Mouse (Mus musculus): ENCODE measurements around the gene Map2k6. TPM values are rescaled to one million over a fixed set of nuclear protein-coding genes. Genes with fewer than 3 reads are reported as not detected.

Gene Map2k6
- polyA plus RNA-seq, 1 experiment, result not detected

- no peak for TF ChIP-seq GATA1 (IDR thresholded peaks at IDR 0.05; ENCODE audit: low read length)
Measured at GRCm38 (mm10) chr11:110537602-110538001, 138.7 kb downstream of the Map2k6 start.

GRCm38 (mm10) chr11:110538206-110538605 is 139.3 kb downstream of the Map2k6 start:
- no peak for TF ChIP-seq GATA1 (IDR thresholded peaks at IDR 0.05; ENCODE audit: low read length)

- no peak for TF ChIP-seq GATA1 (IDR thresholded peaks at IDR 0.05; ENCODE audit: low read length)
Measured at GRCm38 (mm10) chr11:110541933-110542332, 143.0 kb downstream of the Map2k6 start.

- TF ChIP-seq GATA1 (IDR thresholded peaks at IDR 0.05; ENCODE audit: low read length), result no peak
Measured at GRCm38 (mm10) chr11:110544419-110545210, 145.7 kb downstream of the Map2k6 start.

- no peak for TF ChIP-seq GATA1 (IDR thresholded peaks at IDR 0.05; ENCODE audit: low read length)
Measured at GRCm38 (mm10) chr11:110545416-110545815, 146.5 kb downstream of the Map2k6 start.

GRCm38 (mm10) chr11:110551471-110551967 is 152.6 kb downstream of the Map2k6 start:
- TF ChIP-seq GATA1 (IDR thresholded peaks at IDR 0.05; ENCODE audit: low read length), result no peak

GRCm38 (mm10) chr11:110562320-110563081 is 163.6 kb downstream of the Map2k6 start:
- no peak for TF ChIP-seq GATA1 (IDR thresholded peaks at IDR 0.05; ENCODE audit: low read length)

GRCm38 (mm10) chr11:110563272-110563671 is 164.3 kb downstream of the Map2k6 start:
- no peak for TF ChIP-seq GATA1 (IDR thresholded peaks at IDR 0.05; ENCODE audit: low read length)

GRCm38 (mm10) chr11:110563801-110564200 is 164.9 kb downstream of the Map2k6 start:
- no peak for TF ChIP-seq GATA1 (IDR thresholded peaks at IDR 0.05; ENCODE audit: low read length)

DNA sequence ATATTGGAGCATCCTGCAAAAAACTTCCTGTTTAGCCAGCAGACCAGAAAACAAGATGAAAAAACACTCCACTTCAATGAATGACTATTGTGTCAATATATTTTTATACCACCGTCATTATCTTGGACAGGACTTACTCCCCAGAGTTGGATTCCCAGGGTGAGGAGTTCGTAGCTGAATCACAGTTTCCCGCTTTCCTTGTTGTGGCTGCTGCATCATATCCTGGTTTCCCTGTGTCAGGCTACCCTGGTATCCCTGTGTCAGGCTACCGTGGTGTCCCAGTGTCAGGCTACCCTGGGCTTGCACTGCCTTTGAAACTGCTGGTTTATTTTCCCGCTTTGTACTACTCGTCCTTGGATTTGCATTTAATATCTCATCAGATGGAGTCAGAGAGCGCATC is 167.4 kb downstream of the Map2k6 start:
- TF ChIP-seq GATA1 (IDR thresholded peaks at IDR 0.05; ENCODE audit: low read length), result no peak

DNA sequence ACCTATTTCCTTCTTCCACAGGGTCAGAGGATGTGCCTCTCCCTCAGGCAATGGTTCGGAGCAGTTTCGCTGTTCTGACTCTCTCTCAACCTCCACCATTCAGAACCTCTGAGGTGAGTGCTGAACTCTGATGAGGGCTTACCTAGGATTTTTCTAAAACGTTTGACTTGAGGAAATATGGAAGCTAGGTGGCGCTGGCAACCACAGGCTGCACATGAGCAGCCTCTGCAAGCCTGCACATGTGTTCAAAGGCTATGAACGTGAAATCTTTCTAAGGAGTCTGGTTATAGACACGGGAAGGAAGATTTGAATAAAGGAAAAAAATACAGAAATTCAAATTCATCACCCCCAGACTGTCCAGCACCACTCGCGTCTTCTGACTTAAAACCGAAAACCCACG is 173.6 kb downstream of the Map2k6 start:
- no peak for TF ChIP-seq GATA1 (IDR thresholded peaks at IDR 0.05; ENCODE audit: low read length)

Other genes with a start within 250 kb of the Map2k6 start
- not detected in 2 replicates for gene Abca9, start 230.9 kb upstream of the Map2k6 start, polyA plus RNA-seq (2012)
- not detected in 2 replicates for gene Abca6, start 147.3 kb upstream of the Map2k6 start, polyA plus RNA-seq (2012)
- gene Abca5, start 61.4 kb upstream of the Map2k6 start, polyA plus RNA-seq (2012), result not detected in 2 replicates